Mouse (Mus musculus): Measurements from ENCODE around the gene Snx3. TPM values are rescaled to one million over a fixed set of nuclear protein-coding genes. Genes with fewer than 3 reads are reported as not detected.

Snx3 gene
- polyA plus RNA-seq, 1 experiment = 363 TPM

- peaks cover 19% of the 10 kb centered on the region for H3K27me3 ChIP-seq (ENCODE audit: control insufficient read depth, insufficient read depth, low read length)
- peaks cover 27% of the 10 kb centered on the region for H3K4me1 ChIP-seq (ENCODE audit: control insufficient read depth, insufficient read depth, low read length)
- TF ChIP-seq POLR2A (IDR thresholded peaks at IDR 0.05; ENCODE audit: control insufficient read depth, low read depth, low read length) (no peak), CTCF (IDR thresholded peaks at IDR 0.05; ENCODE audit: control insufficient read depth, insufficient read depth, insufficient replicate concordance, low read depth, low read length) (no peak)
- no peak overlapping the region for H3K27ac ChIP-seq (ENCODE audit: control insufficient read depth, insufficient read depth, low read depth, low read length)
- H3K4me3 ChIP-seq (ENCODE audit: control insufficient read depth, low read depth, low read length) = no peak overlapping the region; the same call in 1 of the 2 replicates
- no peaks in the 10 kb centered on the region for H3K36me3 ChIP-seq (ENCODE audit: control insufficient read depth, insufficient read depth, low read length)
These were observed 82.1 kb downstream of the Snx3 start for GRCm38 (mm10) chr10:42583902-42584435.

- peaks cover 25% of the 10 kb centered on the region for H3K4me1 ChIP-seq (ENCODE audit: control insufficient read depth, insufficient read depth, low read length)
- no peaks in the 10 kb centered on the region for H3K36me3 ChIP-seq (ENCODE audit: control insufficient read depth, insufficient read depth, low read length)
- H3K27ac ChIP-seq (ENCODE audit: control insufficient read depth, insufficient read depth, low read depth, low read length) = no peak overlapping the region
- H3K4me3 ChIP-seq (ENCODE audit: control insufficient read depth, low read depth, low read length) = no peak overlapping the region; the same call in 1 of the 2 replicates
- H3K27me3 ChIP-seq (ENCODE audit: control insufficient read depth, insufficient read depth, low read length) = peaks cover 16% of the 10 kb centered on the region
- TF ChIP-seq POLR2A (IDR thresholded peaks at IDR 0.05; ENCODE audit: control insufficient read depth, low read depth, low read length) (no peak), CTCF (IDR thresholded peaks at IDR 0.05; ENCODE audit: control insufficient read depth, insufficient read depth, insufficient replicate concordance, low read depth, low read length) (no peak)
These were observed 82.7 kb downstream of the Snx3 start for GRCm38 (mm10) chr10:42584436-42584983.

Other genes with a start within 250 kb of the Snx3 start
- gene Foxo3, start 225.3 kb upstream of the Snx3 start, polyA plus RNA-seq (2012; rRNA removed) = 9.8 and 9.9 TPM in 2 replicates
- gene Afg1l, start 23.5 kb upstream of the Snx3 start, polyA plus RNA-seq (2012; rRNA removed) = 1.5 and 1.7 TPM in 2 replicates
- gene Nr2e1, start 81.6 kb downstream of the Snx3 start, polyA plus RNA-seq (2012; rRNA removed) = 0.18 and 0.51 TPM in 2 replicates
- gene Ostm1, start 81.8 kb downstream of the Snx3 start, polyA plus RNA-seq (2012; rRNA removed) = 3.3 and 4.1 TPM in 2 replicates

All from testis, adult 2 months (tissue).